In the genomic region with DNA sequence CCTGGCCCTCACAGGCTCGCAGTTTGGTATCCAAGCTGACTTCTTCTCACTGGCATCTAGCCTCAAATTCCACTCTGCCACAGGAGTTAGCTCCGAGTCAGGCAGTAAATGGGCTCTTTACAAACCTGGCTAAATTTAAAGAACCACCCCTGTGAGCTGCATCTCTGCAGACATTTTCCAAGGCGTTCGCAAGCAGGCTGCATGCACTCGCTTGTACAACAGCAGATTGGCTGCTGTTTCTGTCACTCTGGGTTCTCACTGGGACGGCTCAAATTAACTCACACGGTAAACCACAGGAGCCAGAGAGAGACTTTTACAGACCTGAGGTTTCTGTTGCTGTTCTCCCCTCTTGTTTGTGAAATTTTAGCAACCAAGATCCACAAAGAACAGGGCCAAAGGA, we compare ENCODE assay signal across 9 mouse cellular contexts.
A peak's percentile ranks its signal among the peaks of the same experiment; 100 is the strongest.
DNase-seq lines count a peak whose midpoint lies in the region; ATAC-seq lines count a peak whose summit lies in the region.
"Had no signal": no experiment of that assay in that cellular context is flagged by ENCODE, and none has a peak within 500 bp of the region (broad histone marks: within the 10 kb centered on the region; RNA-seq: fewer than 3 reads in every experiment).

No protein-coding gene starts in this region.

- H3K27ac ChIP-seq in embryonic facial prominence, embryonic 15.5 days (replicated peaks) = peak overlapping the region; percentile 75
- H3K27ac ChIP-seq: liver, embryonic 15.5 days had no signal

- no peaks in the 10 kb centered on the region for H3K9me3 ChIP-seq in embryonic facial prominence, embryonic 15.5 days (replicated peaks)
- H3K9me3 ChIP-seq: liver, embryonic 15.5 days had no signal

- intact Hi-C loops in heart, postnatal 25 days (cut with DNase I) = loop anchor here (10.0 kb wide), 1 partner anchor 272 kb away; no protein-coding TSS in a partner anchor
- intact Hi-C loops in left cerebral cortex, postnatal 14 days (cut with DNase I) = loop anchor here (10.0 kb wide), 1 partner anchor 1808 kb away; no protein-coding TSS in a partner anchor

- ATAC-seq in embryonic facial prominence, embryonic 15.5 days (ENCODE audit: insufficient number of reproducible peaks, low FRiP score, low TSS enrichment, low read depth) = no peak
- ATAC-seq in monocyte, adult 5-6 weeks (replicated peaks; ENCODE audit: insufficient number of reproducible peaks, low FRiP score, low TSS enrichment, poor library complexity, severe bottlenecking) = no peak

- no peak overlapping the region for H3K9ac ChIP-seq in embryonic facial prominence, embryonic 15.5 days
- H3K9ac ChIP-seq: liver, embryonic 15.5 days had no signal

- peak; percentile 89 for DNase-seq in heart, adult 11 months
- no peak for DNase-seq in heart, postnatal 25 days (ENCODE audit: low spot score)
- DNase-seq in Muller cell, postnatal 12 days (ENCODE audit: inconsistent ontology term) = peak; percentile 19
- DNase-seq in left cerebral cortex, postnatal 14 days (ENCODE audit: low spot score in 2 of 2) = peak; percentile 71 to 80
- DNase-seq in spleen, postnatal 36 days (ENCODE audit: low spot score in 2 of 2) = no peak
- DNase-seq in neural tube, embryonic 10.5 days (ENCODE audit: extremely low spot score, low spot score) = no peak

- WGBS in embryonic facial prominence, embryonic 15.5 days = 15% methylated on average over 7 of the region's 7 CpGs

- no peaks in the 10 kb centered on the region for H3K36me3 ChIP-seq in embryonic facial prominence, embryonic 15.5 days
- H3K36me3 ChIP-seq: liver, embryonic 15.5 days had no signal

- peaks cover 33% of the 10 kb centered on the region for H3K4me1 ChIP-seq in embryonic facial prominence, embryonic 15.5 days
- H3K4me1 ChIP-seq: liver, embryonic 15.5 days had no signal

- H3K4me2 ChIP-seq in embryonic facial prominence, embryonic 15.5 days (replicated peaks) = 0 out of 2 replicates have a peak overlapping the region, but pooled peaks have one; percentile 15
- H3K4me2 ChIP-seq: liver, embryonic 15.5 days had no signal

- no peaks in the 10 kb centered on the region for H3K27me3 ChIP-seq in embryonic facial prominence, embryonic 15.5 days

- H3K4me3 ChIP-seq in embryonic facial prominence, embryonic 15.5 days (replicated peaks) = no peak overlapping the region
- H3K4me3 ChIP-seq: liver, embryonic 15.5 days had no signal

Comparison
In these comparisons a context has a peak if more than half of its experiments do, and no peak if none do; other contexts are left out.
1. DNase-seq: peak in heart, adult 11 months (single experiment), Muller cell, postnatal 12 days (single experiment) and left cerebral cortex, postnatal 14 days (2 of 2); none in heart, postnatal 25 days (single experiment), spleen, postnatal 36 days (0 of 2) and neural tube, embryonic 10.5 days (single experiment).